Mouse (Mus musculus) kidney, adult 2 months (tissue): ENCODE results near the gene Chrm2.

ENCODE experiments used
- CTCF ChIP-seq: fragments of 200-500 bp; conservative IDR thresholded peaks from 2 replicates; pipeline ENCODE4 v1.5.1; 2011; ENCODE audit warnings: low read depth, mild to moderate bottlenecking, control low read depth, low read length, moderate library complexity, mixed read lengths; ENCODE audit not compliant: insufficient read depth, insufficient read length
- POLR2A ChIP-seq: fragments of 200-500 bp; IDR thresholded peaks from one replicate; pipeline ENCODE4 v1.6.1; 2011; ENCODE audit warnings: low read depth, low read length, control low read depth

DNA sequence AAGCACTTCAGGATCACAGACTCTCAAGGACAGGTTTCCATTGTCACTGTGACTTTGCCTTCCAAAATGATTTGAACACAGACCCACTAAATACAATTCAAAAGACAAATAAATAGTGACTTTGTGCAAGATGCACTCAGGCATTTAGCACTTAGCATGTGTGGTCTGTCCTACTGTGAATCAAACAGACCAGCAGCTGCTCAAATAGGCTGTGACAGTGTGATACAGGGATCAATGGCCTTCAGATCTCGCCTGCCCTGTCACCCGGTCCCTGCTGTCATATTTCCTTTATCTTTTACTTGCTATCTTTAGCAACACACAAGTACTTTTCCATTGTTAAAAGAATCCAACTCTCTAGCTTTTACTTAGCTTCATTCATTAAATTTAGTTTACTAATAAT is 31.8 kb downstream of the Chrm2 start:
- TF ChIP-seq CTCF (no peak), POLR2A (no peak)
